Comparison of ENCODE assay signal across 10 mouse cellular contexts in the genomic region with DNA sequence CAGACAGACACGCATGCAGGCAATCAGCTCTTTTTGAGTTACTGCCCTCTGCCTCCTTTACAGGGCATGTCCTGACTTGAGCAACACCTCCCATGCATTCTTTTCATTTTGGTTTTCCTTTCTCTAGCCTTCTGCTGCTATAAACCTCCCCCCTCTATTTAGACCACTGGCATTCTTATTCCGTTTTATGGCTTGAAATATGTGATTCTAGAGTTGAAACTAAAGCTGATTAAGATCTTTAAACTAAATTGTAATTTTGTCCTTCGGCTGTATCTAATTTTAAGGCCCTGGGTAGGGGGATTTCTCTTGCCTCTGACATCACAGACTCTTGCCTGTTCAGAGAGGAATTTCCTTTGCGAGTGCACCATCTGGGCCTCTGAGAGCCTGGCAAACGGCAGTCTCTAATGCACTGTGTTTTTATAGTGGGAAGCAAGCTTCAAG. TPM values are rescaled to one million over a fixed set of nuclear protein-coding genes. Genes with fewer than 3 reads are reported as not detected.
DNase-seq lines count a peak whose midpoint lies in the region; ATAC-seq and TF ChIP-seq lines count a peak whose summit lies in the region.
"Had no signal": no experiment of that assay in that cellular context is flagged by ENCODE, and none has a peak within 500 bp of the region (broad histone marks: within the 10 kb centered on the region; RNA-seq: fewer than 3 reads in every experiment).

No protein-coding gene starts in this region.

- H3K9ac ChIP-seq in kidney, embryonic 16.5 days (replicated peaks; ENCODE audit: low read length): no peak overlapping the region
- no peak overlapping the region for H3K9ac ChIP-seq in embryonic facial prominence, embryonic 12.5 days
- H3K9ac ChIP-seq in limb, embryonic 14.5 days (ENCODE audit: low read depth, low read length, severe bottlenecking): no peak overlapping the region
- H3K9ac ChIP-seq in hindbrain, embryonic 11.5 days (ENCODE audit: low read depth, low read length): no peak overlapping the region
- H3K9ac ChIP-seq in midbrain, embryonic 13.5 days (replicated peaks): no peak overlapping the region
- H3K9ac ChIP-seq: midbrain, embryonic 12.5 days had no signal

- no peaks in the 10 kb centered on the region for H3K36me3 ChIP-seq in kidney, embryonic 16.5 days (ENCODE audit: insufficient read depth, low read length)
- H3K36me3 ChIP-seq in embryonic facial prominence, embryonic 12.5 days: no peaks in the 10 kb centered on the region
- no peaks in the 10 kb centered on the region for H3K36me3 ChIP-seq in limb, embryonic 14.5 days (ENCODE audit: control insufficient read depth, insufficient read depth, low read length)
- no peaks in the 10 kb centered on the region for H3K36me3 ChIP-seq in hindbrain, embryonic 11.5 days (ENCODE audit: control insufficient read depth, insufficient read depth, low read length)
- no peaks in the 10 kb centered on the region for H3K36me3 ChIP-seq in midbrain, embryonic 13.5 days
- H3K36me3 ChIP-seq: midbrain, embryonic 12.5 days had no signal

- no peak for TF ChIP-seq POLR2A in limb, embryonic 14.5 days (IDR thresholded peaks at IDR 0.05; ENCODE audit: borderline replicate concordance, extremely low read depth, insufficient read depth, insufficient read length)

- no peak overlapping the region for H3K4me2 ChIP-seq in kidney, embryonic 16.5 days (replicated peaks; ENCODE audit: low read depth, low read length)
- H3K4me2 ChIP-seq in embryonic facial prominence, embryonic 12.5 days (replicated peaks): no peak overlapping the region
- H3K4me2 ChIP-seq in limb, embryonic 14.5 days (replicated peaks; ENCODE audit: low read depth, low read length, severe bottlenecking): no peak overlapping the region
- H3K4me2 ChIP-seq in hindbrain, embryonic 11.5 days (replicated peaks; ENCODE audit: low read depth, low read length): no peak overlapping the region
- H3K4me2 ChIP-seq in midbrain, embryonic 13.5 days (replicated peaks): no peak overlapping the region
- H3K4me2 ChIP-seq: midbrain, embryonic 12.5 days had no signal

- no peak for DNase-seq in kidney, adult 9 months
- peak; percentile 20 for DNase-seq in NIH3T3 (ENCODE audit: low read depth)
- DNase-seq in limb, embryonic 14.5 days (ENCODE audit: low spot score): peak; percentile 19
- no peak for DNase-seq in hindbrain, embryonic 11.5 days (ENCODE audit: low spot score)
- DNase-seq: kidney, adult 8-10 months; left cerebral cortex, postnatal 4 days had no signal

- no peak overlapping the region for H3K4me3 ChIP-seq in kidney, embryonic 16.5 days (ENCODE audit: low read length)
- H3K4me3 ChIP-seq in embryonic facial prominence, embryonic 12.5 days: no peak overlapping the region
- H3K4me3 ChIP-seq in limb, embryonic 14.5 days (replicated peaks; ENCODE audit: low read length): no peak overlapping the region
- no peak overlapping the region for H3K4me3 ChIP-seq in hindbrain, embryonic 11.5 days (ENCODE audit: low read depth, low read length)
- no peak overlapping the region for H3K4me3 ChIP-seq in midbrain, embryonic 13.5 days (replicated peaks)
- H3K4me3 ChIP-seq: midbrain, embryonic 12.5 days had no signal

- WGBS in kidney, embryonic 16.5 days: 25% methylated on average over 5 of the region's 5 CpGs
- 20% methylated on average over 5 of the region's 5 CpGs for WGBS in embryonic facial prominence, embryonic 12.5 days
- 11% methylated on average over 5 of the region's 5 CpGs for WGBS in limb, embryonic 14.5 days
- WGBS in hindbrain, embryonic 11.5 days: 68% methylated on average over 5 of the region's 5 CpGs
- WGBS in midbrain, embryonic 13.5 days: 62% methylated on average over 5 of the region's 5 CpGs

- H3K4me1 ChIP-seq in kidney, embryonic 16.5 days (ENCODE audit: insufficient read depth, low read length): peaks cover 22% of the 10 kb centered on the region
- peaks cover 21% of the 10 kb centered on the region for H3K4me1 ChIP-seq in embryonic facial prominence, embryonic 12.5 days
- H3K4me1 ChIP-seq in limb, embryonic 14.5 days (ENCODE audit: control insufficient read depth, insufficient read depth, low read length): peaks cover 12% of the 10 kb centered on the region
- H3K4me1 ChIP-seq in hindbrain, embryonic 11.5 days (replicated peaks; ENCODE audit: control insufficient read depth, insufficient read depth, low read length): no peaks in the 10 kb centered on the region
- H3K4me1 ChIP-seq in midbrain, embryonic 13.5 days (replicated peaks): peaks cover 12% of the 10 kb centered on the region; the same call in 1 of the 2 replicates

- peak overlapping the region; percentile 68 for H3K27ac ChIP-seq in kidney, embryonic 16.5 days (ENCODE audit: low read length)
- H3K27ac ChIP-seq in embryonic facial prominence, embryonic 12.5 days: 0 out of 2 replicates have a peak overlapping the region, but pooled peaks have one; percentile 54
- H3K27ac ChIP-seq in limb, embryonic 14.5 days (replicated peaks; ENCODE audit: low read depth, low read length): peak overlapping the region; percentile 52; the same call in 1 of the 2 replicates
- no peak overlapping the region for H3K27ac ChIP-seq in hindbrain, embryonic 11.5 days (ENCODE audit: low read depth, low read length)
- no peak overlapping the region for H3K27ac ChIP-seq in midbrain, embryonic 13.5 days
- H3K27ac ChIP-seq: midbrain, embryonic 12.5 days had no signal

- ATAC-seq in kidney, embryonic 16.5 days (ENCODE audit: low FRiP score, low TSS enrichment): no peak
- ATAC-seq in embryonic facial prominence, embryonic 12.5 days (ENCODE audit: insufficient number of reproducible peaks, insufficient read depth, low FRiP score, low TSS enrichment): no peak
- ATAC-seq in limb, embryonic 14.5 days (ENCODE audit: low FRiP score, low read depth): peak; percentile 62; the same call in 1 of the 2 replicates
- ATAC-seq in hindbrain, embryonic 11.5 days (ENCODE audit: low FRiP score): no peak
- no peak for ATAC-seq in midbrain, embryonic 13.5 days

- H3K27me3 ChIP-seq in kidney, embryonic 16.5 days (ENCODE audit: insufficient read depth, low read length): no peaks in the 10 kb centered on the region
- H3K27me3 ChIP-seq in embryonic facial prominence, embryonic 12.5 days: no peaks in the 10 kb centered on the region
- no peaks in the 10 kb centered on the region for H3K27me3 ChIP-seq in limb, embryonic 14.5 days (ENCODE audit: control insufficient read depth, insufficient read depth, low read length)
- H3K27me3 ChIP-seq in hindbrain, embryonic 11.5 days (ENCODE audit: control insufficient read depth, insufficient read depth, low read length): no peaks in the 10 kb centered on the region
- no peaks in the 10 kb centered on the region for H3K27me3 ChIP-seq in midbrain, embryonic 13.5 days
- H3K27me3 ChIP-seq: midbrain, embryonic 12.5 days had no signal

- H3K9me3 ChIP-seq in kidney, embryonic 16.5 days (ENCODE audit: low read length): no peaks in the 10 kb centered on the region
- no peaks in the 10 kb centered on the region for H3K9me3 ChIP-seq in embryonic facial prominence, embryonic 12.5 days
- H3K9me3 ChIP-seq in limb, embryonic 14.5 days (ENCODE audit: control insufficient read depth, low read length): no peaks in the 10 kb centered on the region
- no peaks in the 10 kb centered on the region for H3K9me3 ChIP-seq in hindbrain, embryonic 11.5 days (ENCODE audit: control insufficient read depth, low read length)
- no peaks in the 10 kb centered on the region for H3K9me3 ChIP-seq in midbrain, embryonic 13.5 days
- H3K9me3 ChIP-seq: midbrain, embryonic 12.5 days had no signal

RNA-seq across cellular contexts. Expression of a gene that starts 48.0 kb away (rescaled TPM):
- polyA plus RNA-seq in kidney, embryonic 16.5 days (2015; fragmentation: Nextera tagmentation; extraction: Ambion mirVana): 8.4 and 8.8 TPM in 2 replicates
- polyA plus RNA-seq in embryonic facial prominence, embryonic 12.5 days (2016; fragmentation: Nextera tagmentation; extraction: Ambion mirVana): 2.1 and 2.6 TPM in 2 replicates
- polyA plus RNA-seq in limb, embryonic 14.5 days (2012; rRNA removed): 55.3 and 80.6 TPM in 2 replicates
- polyA plus RNA-seq in limb, embryonic 14.5 days (2014; fragmentation: Nextera tagmentation; extraction: Ambion mirVana): 3.9 and 4.9 TPM in 2 replicates
- polyA plus RNA-seq in hindbrain, embryonic 11.5 days (2014; fragmentation: Nextera tagmentation; extraction: Ambion mirVana): 7.0 and 8.6 TPM in 2 replicates
- polyA plus RNA-seq in midbrain, embryonic 13.5 days (2015; fragmentation: Nextera tagmentation; extraction: Ambion mirVana): 6.3 and 7.0 TPM in 2 replicates

Comparison
In these comparisons a context has a peak if more than half of its experiments do, and no peak if none do; other contexts are left out.
1. H3K27ac ChIP-seq: peak in kidney, embryonic 16.5 days (single experiment), embryonic facial prominence, embryonic 12.5 days (single experiment) and limb, embryonic 14.5 days (single experiment); none in hindbrain, embryonic 11.5 days (single experiment) and midbrain, embryonic 13.5 days (single experiment).
2. DNase-seq: peak in NIH3T3 (single experiment) and limb, embryonic 14.5 days (single experiment); none in kidney, adult 9 months (single experiment) and hindbrain, embryonic 11.5 days (single experiment).